Mouse (Mus musculus): ENCODE results near the gene Galnt9.

Galnt9 gene

GRCm38 (mm10) chr5:110540947-110541346, 3.2 kb upstream of the Galnt9 start:
- DNase-seq (ENCODE audit: low read depth): no peak

- no peak for DNase-seq (ENCODE audit: low read depth)
Measured at GRCm38 (mm10) chr5:110541456-110541855, 2.7 kb upstream of the Galnt9 start.

DNA sequence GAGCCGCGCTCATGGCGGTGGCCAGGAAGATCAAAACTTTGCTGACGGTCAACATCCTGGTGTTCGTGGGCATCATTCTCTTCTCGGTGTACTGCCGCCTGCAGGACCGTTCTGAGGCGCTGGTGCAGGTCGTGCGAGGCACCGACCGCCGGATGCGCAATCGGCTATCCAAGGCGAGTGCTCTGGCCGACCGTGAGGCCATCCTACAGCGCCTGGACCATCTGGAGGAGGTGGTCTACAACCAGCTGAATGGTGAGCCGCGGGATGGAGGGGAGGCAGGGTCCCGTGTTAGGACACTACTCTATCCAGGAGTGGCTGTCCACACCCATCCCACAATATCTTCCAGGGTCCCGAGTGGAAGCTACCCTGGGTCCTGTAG, 525 bp downstream of the Galnt9 start:
- no peak for DNase-seq (ENCODE audit: low read depth)

- no peak for DNase-seq (ENCODE audit: low read depth)
Measured at GRCm38 (mm10) chr5:110545311-110545710, 1.2 kb downstream of the Galnt9 start.

DNA sequence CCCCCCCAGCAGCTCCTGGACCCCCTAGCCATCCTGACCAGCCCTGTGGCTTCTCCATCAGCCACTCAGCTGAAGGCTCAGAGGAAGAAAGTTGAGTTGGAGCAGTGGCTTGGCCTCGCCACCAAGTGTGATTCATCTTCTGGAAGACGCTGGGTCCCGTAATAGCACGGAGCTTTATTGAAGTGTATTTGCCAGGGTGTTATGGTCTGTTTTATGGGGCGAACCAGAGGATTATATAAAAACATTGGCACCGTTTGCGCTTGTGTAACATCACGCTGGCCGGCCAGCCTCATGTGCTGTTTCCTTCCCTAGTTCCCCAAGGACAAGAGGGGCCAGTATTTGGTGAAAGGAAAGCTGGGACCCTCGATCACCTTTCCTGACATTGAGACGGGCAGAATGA, 2.0 kb downstream of the Galnt9 start:
- no peak for DNase-seq (ENCODE audit: low read depth)

- DNase-seq (ENCODE audit: low read depth): no peak
Measured at GRCm38 (mm10) chr5:110546726-110547406, 2.7 kb downstream of the Galnt9 start.

- DNase-seq (ENCODE audit: low read depth): no peak
Measured at GRCm38 (mm10) chr5:110548446-110548845, 4.3 kb downstream of the Galnt9 start.

GRCm38 (mm10) chr5:110550189-110550588, 6.0 kb downstream of the Galnt9 start:
- DNase-seq (ENCODE audit: low read depth): no peak

DNA sequence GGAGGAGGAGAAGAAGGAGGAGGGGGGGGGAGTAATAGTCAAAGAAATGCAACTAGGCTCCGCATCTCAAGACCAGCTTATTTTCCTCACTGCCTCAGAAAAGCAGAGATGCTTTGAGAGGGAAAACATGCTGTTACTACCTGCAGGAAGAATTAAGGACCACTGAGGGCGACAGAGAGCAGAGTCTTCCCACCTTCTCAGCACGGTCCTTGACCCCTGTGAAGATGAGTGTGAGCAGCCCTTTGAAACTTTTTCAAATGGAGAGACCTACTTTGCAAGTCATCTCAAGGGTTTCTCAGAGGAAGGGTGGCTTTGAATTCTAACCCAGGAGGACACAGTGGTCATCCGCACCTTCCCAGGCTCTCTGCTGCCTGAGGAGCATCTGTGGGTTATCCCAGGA, 6.7 kb downstream of the Galnt9 start:
- DNase-seq (ENCODE audit: low read depth): no peak

- DNase-seq (ENCODE audit: low read depth): no peak
Measured at GRCm38 (mm10) chr5:110552005-110552404, 7.8 kb downstream of the Galnt9 start.

DNA sequence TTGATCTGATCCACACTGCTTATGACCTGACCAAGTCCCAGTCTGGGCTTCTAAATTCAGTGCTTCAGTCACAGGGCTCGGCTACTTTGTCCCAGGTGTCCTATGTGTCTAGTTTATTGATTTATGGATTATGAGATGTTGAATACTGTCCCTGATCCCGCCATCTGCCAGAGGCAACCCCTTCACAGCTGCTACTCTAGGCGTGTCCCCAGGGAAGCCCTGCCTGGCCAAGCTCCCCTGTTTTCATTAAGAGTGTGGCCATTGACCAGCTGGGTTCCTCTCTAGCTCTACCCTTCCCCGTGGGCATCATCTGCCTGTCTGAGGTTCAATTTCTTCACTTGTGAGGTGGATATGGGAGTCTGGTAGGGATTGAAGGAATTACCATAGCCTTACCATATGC, 9.2 kb downstream of the Galnt9 start:
- DNase-seq (ENCODE audit: low read depth): no peak

GRCm38 (mm10) chr5:110555198-110555597, 11.0 kb downstream of the Galnt9 start:
- no peak for DNase-seq (ENCODE audit: low read depth)

GRCm38 (mm10) chr5:110558368-110558767, 14.2 kb downstream of the Galnt9 start:
- no peak for DNase-seq (ENCODE audit: low read depth)

DNA sequence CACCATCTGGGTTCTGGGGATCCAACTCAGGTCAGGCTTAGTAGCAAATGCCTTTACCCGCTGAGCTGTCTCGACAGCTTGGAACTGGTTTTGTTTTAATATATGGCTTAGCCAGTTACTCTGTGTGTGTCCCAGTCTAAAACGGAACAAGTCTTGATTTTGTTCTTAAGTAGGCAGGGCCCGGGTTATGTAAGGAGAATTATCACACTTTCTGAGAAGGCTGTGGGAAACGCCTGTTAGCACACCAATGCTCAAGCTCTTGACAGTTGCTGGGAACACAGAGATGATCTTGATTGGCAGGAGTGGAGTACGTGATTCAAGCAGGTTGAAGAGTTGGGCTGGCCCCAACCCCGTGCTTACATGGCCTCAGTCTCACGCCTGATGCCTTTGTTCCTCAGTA, 15.5 kb downstream of the Galnt9 start:
- no peak for DNase-seq (ENCODE audit: low read depth)

- no peak for DNase-seq (ENCODE audit: low read depth)
Measured at GRCm38 (mm10) chr5:110562741-110563326, 18.7 kb downstream of the Galnt9 start.

DNA sequence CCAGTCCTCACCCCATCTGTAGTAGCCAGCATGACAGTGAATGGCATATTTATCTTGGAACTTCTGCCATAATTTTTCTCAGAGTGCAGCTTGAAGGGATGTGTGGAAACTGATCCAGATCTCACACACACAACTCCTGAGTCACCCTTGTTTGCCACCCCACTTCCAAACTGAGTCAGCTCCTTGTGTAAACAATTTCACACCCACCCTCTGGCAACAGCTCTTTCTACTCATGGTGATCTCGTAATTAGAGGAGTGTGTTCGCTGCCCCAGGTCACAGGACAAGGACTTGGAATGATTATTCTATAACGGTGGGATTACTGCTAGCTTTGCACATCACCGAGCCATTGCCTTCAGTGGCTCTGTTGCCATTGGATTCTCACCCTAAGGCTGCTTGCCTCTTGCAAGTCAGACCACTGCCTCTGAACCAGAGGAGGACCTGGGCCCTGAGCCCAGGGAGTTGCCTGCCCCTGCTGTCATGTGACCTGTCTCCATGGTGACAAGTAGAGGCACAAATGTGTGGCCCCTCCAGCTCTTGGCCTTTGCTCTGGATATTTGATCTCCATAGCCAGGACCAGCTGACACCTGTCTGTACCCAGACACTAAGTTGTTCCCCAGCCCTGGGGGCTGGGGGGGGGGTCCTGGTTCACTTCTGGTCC, 21.0 kb downstream of the Galnt9 start:
- DNase-seq (ENCODE audit: low read depth): no peak

GRCm38 (mm10) chr5:110567547-110567946, 23.4 kb downstream of the Galnt9 start:
- no peak for DNase-seq (ENCODE audit: low read depth)

DNA sequence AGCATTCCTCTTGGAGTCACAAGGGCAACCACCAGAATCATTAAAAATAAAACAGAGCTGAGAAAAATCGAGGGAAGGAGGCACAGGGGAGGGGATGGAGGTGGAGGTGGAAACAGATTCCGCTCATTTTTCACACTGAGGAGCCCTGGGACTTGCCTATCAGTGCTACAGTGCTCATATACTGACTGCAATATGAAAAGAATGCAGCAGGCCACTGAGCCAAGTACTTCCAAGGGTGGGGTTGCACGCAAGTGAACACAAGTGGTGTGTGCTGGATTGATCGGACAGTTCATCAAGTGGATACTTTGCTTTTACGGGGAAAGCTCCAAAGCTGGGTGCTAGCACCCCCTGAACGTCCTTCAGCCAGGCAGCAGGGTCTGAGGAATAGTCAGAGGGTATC, 30.7 kb downstream of the Galnt9 start:
- DNase-seq (ENCODE audit: low read depth): no peak

DNA sequence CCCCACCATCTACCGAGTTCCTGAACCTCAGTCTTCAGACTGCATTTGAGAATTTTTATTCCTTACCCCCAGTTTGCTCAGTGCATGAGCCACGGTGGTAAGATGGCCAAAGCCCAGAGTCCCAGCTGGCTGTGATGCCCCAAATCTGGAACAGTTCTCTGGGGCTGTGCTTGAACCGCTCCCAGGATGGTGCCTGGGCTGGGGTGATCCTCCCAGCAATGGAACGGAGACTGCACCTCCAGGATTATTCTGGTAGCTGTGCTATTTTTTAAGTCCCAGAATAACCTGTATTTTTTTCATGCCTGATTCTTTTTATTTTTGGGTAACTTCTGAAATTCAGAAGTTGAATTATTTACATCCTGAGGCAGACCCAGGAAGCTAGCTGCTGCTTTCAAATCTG, 35.1 kb downstream of the Galnt9 start:
- DNase-seq (ENCODE audit: low read depth): no peak

DNA sequence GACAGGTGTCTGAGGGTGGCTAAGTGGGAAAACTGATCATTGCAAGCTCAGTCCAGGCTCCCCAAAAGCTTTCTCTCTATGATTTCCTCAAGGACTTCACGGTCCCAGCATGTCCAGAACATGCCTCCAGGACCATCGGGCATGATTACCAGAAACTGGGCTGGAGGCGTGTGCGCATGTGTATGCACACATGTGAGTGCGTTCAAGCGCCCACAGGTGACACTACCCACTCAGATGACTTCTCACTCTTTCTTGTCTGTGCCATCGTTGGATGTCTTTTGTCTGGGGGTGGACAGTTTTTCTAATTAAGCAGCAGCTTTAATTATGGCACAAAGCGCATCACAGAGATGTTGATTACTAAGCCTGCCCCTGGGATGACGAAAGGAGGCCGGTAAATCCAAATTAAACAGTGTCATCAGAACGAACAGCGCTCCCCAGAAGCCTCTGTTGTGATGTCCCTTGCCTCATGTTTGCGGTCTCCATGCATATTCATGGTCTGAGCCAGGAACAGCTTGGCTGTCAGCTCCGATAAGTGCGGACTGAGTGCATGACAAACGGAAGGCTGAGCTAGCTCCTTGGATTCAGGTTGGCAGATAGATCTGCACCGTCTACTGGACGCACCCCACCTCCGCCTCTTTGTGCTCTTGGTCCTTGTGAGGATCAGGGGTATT, 36.5 kb downstream of the Galnt9 start:
- DNase-seq (ENCODE audit: low read depth): no peak

DNA sequence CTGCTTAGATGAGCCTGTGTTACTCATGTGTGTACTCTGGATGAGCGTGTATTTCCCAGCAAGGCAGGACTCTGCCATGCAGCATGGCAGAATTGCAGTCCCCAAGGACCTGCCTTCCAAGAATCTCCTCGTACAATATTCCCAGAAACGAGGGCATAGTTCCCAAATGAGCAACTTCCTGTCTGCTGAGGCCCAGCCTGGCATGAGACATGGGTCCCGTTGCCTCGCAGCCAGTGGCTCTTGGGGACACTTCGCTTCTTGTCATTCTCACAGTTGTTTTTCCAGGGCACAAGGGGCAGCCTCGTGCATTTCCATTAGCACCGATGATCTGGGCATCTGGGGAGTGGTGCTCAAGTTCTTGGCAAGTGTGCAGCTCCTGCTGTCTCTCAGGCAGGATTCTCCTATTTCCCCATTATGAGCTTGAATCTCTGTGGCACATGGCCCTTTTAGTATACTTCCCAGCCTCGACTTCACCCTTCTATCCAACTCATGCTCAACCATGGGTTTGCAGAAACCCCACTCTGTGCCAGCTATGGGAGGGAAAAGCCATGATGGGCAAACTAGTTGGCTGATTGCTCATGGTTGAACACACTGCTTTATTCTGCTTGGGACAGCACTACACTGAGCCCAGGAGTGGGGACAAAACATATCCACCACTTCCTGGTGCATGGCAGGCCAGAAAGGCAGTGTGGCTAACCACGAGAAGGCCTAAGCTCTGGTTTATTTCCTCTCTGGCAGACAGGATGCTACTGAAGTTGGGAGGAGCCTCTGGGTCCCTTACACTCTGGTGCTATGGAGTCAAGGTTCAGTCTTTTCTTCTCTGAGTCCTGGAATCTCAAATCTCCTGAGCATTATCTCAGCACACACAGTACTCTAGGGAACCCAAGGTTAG, 38.7 kb downstream of the Galnt9 start:
- DNase-seq (ENCODE audit: low read depth): peak; percentile 73

- no peak for DNase-seq (ENCODE audit: low read depth)
Measured at GRCm38 (mm10) chr5:110587467-110587866, 43.3 kb downstream of the Galnt9 start.
